Mouse (Mus musculus): ENCODE results near the gene Elovl6.

Gene Elovl6

DNA sequence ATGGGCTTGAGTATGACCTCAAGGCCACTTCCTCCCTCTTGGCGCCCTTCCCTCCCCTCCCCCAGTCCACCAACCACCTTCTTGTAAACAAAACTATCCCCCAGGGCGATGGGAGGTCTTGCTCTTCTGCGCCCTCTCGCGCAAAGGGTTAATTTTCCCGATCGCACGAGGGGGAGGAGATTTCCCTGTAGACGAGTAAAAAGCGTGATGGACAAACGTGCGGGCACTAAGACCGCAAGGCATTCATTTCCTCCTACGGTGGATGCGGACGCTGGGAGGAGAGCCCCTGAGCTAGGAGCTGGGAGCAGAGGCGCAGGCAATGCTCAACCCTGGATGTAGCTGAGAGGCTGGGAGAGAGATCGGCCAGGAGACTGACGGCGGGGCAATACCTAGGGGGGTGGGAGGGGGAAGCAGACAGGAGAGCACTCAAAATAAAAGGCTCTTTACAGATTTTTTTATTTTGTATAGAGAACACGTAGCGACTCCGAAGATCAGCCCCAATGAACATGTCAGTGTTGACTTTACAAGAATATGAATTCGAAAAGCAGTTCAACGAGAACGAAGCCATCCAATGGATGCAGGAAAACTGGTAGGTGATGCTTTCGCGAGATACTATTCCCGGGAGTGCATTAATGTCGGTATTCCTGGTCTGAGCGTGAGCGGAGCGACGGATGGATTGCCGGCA lies at the start of gene Elovl6:
TSS of gene Elovl6 (plus strand) at position 176 of the 685 bp plus-strand sequence.
- DNase-seq = peak; percentile 23 to 58

DNA sequence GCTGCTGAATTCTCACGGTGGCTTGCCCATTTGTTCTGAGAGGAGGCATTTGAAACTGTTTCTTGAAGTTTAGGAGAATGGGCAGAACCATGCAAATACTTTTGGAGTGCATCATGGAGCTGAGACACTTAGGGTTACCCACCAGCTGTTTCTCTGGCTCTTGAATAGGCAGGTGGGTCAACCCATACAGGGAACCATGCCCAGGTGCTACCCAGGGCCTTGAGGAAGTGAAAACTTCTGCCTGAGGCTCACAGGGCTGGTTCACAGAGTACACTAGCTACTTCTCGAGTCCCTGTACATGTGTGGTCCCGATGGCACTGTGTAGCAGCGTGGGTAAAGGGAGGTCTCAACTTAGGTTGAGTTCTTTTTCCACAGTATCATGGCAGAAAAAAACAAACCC lies 43.4 kb upstream of the Elovl6 start:
- DNase-seq = no peak

DNA sequence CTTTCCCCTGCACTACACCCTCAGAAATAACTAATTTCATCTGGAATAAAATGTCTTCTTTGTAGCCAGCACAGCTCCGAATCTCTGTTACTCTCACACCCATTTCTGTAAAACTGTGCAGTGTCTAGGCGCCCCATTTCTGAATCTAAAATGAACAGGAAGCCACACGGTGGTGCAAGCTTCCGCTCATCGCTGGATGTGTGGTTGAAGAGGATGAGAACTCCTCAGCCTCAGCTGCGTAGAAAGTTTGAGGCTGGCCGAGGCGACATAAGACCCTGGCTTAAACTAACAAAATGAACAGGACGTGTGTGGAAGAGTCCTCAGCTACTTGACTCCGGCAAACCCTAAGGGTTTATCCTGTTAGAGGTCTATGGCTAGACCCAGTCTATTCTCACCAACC lies 38.0 kb upstream of the Elovl6 start:
- peak; percentile 30 to 58 for DNase-seq

DNA sequence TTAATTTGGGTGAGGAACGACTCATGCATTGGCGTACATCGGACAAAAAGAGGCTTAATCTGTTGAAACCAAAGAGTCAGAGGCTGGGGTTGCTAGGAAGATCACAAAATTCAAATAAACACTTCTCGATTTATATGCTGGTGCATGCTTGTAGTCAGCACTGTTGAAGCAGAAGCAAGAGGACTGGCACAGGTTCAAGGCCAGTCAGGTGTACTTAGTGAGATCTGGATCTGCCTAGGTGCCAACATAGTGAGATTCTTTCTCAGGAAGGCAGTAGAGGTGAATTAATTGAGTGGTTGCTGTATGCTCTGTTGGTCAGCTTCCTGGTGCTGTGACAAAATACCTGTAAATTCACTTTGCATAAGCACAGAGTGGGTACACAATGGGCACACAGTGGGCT lies 37.4 kb upstream of the Elovl6 start:
- DNase-seq = no peak

DNA sequence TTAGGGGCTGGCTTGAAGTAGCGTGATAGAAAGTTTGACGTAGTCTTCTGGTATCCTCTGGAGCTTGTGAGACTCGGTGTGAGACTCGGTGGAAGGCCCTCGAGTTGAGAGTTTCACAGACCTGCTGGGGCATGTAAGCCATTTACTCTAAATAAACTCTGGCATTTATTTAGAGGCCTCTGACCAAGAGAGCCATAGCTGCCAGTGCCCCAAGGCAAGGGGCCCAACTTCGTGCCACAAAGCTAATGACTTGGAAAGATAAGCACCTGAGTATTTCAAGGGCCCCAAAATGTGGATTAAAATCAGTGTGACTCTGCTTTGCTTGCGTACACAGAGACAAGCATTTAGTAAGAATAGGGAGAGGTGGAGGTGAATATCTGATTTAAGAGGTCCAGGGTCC lies 28.4 kb upstream of the Elovl6 start:
- DNase-seq = no peak

DNA sequence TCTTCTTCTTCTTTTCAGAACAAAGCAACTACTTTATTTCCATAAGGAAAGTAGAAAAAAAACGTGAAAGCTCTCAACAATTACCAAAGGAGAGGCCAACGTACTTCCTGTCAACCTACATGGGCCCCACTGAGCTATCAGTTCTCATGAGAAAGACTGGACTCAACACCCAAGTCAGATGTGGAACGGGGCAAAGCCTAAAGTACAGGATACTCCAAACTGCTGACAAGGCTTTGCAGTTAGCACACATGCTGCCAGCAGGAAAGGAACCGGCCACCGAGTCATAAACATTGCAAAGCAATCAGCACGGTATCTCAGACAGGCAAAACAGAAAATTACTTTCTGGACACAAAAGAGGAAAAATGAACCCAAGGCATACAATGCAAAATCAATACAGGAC lies 27.2 kb upstream of the Elovl6 start:
- no peak for DNase-seq

DNA sequence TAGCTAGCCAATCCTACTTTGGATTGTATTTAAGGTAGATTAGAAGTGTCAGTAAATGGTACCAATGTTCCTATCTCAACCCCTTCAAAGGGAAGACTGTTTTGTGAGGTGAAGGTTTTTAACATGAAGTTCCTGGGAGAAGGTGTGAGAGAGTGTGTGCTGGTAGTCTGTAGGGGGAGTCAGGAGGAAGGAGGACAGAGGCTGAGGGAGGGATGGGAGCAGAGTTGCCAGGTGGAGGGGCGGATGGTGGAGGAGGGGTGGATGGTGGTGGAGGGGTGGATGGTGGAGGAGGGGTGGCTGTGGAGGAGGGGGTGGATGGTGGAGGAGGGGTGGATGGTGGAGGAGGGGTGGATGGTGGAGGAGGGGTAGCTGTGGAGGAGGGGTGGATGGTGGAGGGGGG lies 24.4 kb upstream of the Elovl6 start:
- no peak for DNase-seq

DNA sequence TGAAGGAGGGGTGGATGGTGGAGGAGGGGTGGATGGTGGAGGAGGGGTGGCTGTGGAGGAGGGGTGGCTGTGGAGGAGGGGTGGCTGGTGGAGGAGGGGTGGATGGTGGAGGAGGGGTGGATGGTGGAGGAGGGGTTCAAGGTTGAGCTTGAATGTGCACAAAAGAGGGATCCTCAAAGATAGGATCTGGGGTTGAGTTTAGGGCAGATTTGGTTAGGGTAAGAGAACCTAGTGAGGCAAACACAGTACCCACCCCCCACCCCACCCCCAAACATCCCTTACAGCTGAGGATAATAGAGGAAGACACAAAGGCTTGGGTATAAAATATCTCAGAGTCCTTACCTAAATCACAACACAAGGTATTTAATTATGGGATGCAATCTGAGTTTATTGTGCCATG lies 23.6 kb upstream of the Elovl6 start:
- DNase-seq = no peak

DNA sequence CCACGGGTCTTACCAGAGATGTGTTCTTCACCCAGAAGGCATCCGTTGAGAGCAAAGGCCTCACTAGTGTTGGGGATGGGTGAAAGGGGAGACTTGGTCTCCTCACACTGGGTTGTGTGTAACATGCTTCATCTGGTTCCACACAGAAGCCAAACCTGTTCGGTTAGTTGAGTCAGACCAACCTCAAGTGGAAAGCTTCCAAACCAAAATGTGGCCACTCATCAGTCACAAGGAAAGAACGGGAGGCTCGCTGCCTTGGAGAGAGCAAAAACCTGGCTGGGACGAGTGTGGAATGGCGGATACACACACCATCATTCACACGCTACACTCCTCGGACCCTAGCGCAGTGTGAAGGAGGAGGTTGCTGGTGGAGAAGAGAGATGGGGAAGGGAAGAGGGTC lies 22.4 kb upstream of the Elovl6 start:
- DNase-seq = no peak

DNA sequence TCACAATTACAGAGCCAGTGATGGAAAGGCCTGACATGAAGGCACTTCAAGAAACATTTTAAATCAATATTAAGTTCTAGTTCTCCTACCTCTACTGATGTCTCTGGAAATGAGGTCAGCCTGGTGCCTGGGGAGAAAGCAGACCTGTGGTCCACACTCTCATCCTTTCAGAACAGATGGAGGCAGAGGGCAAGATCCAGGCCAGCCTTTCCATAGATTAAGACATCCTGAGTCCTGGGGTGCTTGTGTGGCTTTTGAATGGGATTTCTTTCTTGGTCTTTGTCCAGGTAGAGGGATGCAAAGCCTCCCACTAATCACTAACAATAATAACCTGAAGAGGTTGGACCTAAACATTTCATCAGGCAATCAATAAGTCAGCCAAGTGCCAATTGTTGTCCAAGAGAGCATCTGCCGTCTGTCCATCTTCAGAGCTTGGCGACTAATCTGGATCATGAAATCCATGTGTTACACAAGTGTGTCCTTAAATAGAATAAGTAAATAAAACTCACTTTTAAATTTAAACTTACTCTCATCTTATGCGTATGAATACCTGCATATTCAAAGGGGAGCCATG lies 16.2 kb upstream of the Elovl6 start:
- no peak for DNase-seq

DNA sequence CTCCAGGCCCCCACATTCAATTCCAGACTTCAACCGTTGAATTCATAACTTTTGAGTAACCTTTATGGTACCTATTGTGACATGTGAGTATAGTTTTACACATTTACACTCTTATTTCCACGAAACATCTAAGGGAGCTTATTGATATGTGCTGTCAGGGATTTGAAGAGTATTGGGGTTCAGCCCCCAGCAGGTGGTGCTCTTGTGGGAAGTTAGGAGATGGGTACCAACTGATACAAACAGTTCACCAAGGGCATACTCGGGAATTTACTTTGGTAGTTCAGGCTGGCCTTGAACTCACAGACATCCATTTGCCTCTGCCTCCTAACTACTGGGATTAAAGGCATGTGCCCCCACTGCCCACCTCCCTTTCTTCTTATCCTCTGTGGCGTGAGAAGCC lies 11.7 kb upstream of the Elovl6 start:
- DNase-seq = peak in 1 of 2 experiments; percentile 25

DNA sequence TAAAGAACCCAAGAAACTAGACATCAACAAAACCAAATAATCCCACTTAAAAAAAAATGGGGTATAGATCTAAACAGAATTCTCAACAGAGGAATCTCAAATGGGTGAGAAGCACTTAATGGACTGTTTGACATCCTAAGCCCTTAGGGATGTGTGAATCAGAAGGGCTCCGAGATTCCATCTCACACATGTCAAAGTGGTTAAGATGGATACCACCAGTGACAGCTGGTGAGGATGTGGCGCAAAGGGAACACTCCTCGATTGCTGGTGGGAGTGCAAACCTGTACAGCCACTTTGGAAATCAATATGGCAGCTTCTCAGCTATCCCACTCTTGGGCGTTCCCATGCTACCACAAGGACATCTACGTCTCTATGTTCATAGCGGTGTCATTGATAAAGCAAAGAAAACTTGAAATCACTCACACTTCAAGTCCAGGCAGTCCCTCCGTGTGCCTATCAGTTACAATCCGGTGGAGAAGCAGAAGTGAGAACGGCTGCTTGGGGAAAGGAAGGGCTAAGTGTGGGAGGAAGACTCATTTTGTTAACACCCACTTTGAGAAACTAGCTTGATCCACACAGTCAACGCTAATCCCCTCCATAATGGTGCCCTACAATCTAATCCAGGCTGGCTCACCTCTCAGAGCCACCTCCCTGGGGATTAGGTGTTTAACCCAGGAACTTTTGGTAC lies 8.6 kb upstream of the Elovl6 start:
- DNase-seq = no peak

DNA sequence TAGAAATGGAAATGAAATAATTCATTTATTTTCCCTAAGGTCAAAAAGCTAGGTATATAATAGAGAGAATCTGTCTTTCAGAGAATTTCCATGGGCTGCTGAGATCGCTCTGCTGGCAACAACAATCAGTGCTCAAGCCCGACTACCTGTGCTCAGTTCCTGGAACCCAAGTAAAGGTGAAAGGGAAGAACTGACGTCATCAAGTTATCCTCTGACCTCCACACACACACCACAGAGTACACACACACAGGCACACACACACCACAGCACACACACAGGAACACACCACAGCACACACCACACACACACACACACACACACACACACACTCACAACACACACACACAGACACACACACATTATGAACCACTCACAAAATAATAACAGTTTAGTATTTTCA lies 5.1 kb upstream of the Elovl6 start:
- no peak for DNase-seq

DNA sequence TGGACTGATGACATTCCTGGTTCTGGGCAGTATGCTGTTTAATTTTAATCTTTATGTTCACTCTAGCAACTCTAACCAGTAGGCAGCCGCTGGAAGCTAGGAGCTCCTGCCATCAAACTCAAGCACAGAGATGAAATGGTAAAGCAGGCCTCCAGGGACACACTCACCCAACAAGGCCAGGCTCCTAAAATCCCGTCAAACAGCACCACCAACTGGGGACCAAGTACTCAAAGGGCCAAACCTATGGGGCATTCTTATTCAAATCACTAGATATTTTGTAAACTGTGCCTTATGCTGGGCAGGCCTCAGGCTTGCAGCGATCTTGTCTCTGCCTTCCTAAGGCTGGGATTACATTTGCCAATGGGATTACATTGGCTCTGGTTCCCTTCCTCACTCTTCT lies 2.8 kb upstream of the Elovl6 start:
- no peak for DNase-seq

DNA sequence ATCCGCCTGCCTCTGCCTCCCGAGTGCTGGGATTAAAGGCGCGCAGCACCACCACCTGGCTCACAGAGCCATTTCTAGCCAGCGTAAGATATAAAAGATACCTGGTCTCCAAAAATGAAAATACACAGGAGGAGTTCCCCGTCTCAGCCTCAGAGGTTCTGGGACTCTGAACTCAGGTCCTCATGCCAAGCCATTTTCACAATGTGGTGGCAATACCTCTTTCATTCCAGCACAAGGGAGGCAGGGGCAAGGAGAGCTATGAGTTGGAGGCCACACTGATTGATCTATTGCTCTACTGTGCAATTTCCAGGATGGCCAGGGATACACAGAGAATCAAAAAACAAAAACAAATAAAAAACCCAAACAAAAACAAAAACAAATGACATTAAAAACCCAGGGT lies 1.7 kb upstream of the Elovl6 start:
- DNase-seq = no peak

DNA sequence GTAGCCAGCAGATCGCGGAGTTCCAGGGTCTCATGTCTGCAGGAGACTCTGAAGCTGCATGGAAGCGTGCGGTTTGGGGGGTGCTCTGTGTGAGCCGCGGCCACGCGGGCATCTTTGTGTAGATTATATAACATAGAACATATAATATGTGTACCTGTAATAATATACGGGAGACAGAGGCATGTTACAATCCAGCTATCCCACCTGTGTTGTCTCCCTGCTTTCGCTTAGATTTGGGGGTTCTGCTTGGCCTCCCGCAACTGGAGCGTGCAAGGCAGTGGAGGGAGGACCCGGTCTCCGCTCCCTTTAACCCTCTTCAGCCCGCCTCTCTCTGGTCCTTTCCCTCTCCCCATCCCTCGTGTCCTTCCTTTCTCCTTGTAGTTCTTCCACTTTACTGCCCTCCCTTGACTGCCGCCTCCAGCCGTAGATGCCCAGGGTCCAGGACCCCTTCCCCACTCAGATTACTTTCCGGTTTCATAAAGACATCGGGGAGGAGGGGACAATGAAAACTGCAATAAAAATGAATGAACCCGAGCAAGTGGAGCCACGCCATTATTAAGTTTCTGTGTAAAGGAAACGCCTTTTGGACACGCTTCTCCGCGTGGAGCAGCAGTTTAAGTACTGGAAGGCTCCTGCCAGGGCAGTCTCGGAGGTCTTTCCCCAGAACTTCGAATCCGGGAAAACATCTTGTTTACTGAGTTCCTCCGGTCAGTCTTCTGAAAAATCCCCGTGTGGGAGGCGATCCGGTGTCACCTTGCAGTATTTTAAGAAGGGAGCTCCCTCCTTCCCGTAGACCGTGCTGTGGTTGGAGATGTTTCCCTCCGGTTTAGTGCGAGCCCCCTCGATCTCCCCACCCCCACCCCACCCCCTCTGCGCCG lies 949 bp downstream of the Elovl6 start:
- DNase-seq = peak in 1 of 2 experiments; percentile 35

DNA sequence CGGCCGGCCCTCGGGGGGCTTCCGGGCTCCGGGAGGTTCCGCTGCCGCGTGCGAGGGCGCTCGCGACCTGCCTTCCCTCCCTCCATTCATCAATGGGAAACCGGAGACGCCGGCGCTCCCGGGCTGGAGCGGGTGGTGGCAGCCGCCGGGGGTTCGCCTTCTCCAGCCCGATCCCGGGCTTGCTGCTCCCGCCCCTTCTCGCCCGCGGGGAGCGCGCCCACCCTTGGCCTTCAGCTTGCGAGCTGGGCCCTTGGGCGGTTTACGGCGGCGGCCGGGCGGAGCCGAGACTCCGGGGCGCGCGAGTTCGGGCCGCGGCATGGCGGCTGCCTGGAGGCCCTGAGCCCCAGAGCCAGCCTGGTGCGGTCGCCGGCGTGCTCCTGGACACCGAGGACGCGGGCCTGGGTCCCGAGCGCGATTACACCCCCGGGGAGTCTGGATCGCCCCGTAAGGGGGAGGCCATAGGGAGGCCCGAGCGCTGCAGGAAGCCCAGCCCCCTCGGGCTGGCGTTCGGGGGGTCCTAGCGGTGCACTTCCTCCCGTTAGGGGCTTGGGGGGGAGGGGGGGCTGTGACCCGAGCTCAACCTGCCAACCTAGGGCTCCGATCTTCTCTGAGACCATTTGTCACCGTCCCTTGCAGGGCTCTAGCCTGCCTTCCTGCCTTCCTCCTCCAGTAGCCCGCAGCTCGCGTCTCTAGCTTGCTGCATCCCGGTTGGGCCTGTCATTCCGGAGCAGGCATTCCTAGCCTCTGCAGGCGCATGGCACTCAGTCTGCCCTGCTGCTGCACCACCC lies 1.8 kb downstream of the Elovl6 start:
- peak; percentile 71 for DNase-seq

DNA sequence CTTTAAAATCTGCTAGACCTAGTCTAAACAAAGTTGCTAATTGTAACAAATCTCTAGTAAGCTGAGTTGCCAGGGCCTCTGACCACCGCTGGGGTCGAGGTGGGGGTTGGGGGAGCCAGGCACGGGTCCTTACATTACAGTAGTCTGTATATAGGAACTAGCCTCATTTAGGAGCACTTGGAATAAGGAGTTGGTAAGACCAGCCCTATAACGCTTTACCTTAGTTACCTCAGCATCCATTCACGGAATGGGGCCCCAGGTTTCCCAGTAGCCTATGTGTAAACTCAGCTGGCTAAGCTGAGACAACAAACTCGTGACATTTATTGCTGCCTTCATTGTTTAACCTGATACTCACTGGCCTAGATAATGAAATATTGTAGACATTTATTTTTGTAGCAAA lies 3.3 kb downstream of the Elovl6 start:
- no peak for DNase-seq

DNA sequence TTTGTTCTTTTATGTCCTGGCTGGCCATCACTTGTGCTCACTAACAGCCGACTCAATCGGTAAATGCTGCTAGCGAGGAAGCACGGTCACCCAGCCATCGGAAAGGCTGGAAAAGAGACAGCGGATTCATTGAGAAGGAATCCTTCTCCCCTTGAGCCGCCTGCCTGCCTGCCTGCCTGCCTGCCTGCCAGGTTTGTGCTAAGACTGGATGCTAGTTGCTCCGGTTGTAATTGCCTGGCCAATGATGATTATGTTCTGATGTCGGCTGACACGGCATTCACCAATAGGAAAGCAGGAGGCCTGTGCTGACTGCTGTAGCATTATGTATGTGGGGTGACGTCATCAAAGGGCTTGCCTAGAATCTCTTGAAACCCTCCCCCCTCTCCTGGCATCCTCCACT lies 4.0 kb downstream of the Elovl6 start:
- DNase-seq = peak; percentile 73 to 90

DNA sequence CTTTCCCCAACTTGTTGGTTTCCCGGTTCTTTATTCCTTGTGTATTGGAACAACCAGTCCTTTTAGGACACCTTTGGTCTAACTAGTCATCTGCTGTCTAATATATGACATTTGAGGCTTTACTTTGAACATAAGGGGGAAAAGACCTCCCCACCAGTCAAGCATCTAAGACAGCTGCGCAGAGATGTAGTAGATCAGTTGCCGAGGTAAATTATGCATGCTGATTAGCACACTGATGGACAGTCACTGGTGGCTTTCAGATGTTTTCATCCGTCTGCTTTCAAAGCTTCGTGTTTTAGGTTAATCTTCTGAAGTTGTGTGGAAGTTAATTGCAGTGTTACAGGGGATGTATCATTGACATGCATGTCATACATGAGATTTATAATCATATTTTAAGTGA lies 5.8 kb downstream of the Elovl6 start:
- no peak for DNase-seq

DNA sequence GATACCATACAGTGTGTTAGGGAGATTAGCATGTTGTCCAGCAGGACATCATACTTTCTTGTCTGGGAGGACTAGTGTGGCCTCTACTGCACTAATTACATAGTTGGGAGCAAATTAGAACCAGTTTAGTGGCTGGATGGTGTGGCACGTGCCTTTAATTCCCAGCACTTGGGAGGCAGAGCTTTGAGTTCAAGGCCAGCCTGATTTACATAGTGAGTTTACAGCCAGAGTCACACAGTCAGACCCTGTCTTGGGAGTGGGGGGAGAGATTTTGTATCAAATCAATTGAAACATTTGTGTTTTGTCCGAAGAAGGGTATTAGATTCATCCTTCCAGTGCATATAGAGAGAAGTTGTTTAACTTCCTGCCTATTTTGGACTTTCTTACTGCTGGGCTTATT lies 8.7 kb downstream of the Elovl6 start:
- no peak for DNase-seq

DNA sequence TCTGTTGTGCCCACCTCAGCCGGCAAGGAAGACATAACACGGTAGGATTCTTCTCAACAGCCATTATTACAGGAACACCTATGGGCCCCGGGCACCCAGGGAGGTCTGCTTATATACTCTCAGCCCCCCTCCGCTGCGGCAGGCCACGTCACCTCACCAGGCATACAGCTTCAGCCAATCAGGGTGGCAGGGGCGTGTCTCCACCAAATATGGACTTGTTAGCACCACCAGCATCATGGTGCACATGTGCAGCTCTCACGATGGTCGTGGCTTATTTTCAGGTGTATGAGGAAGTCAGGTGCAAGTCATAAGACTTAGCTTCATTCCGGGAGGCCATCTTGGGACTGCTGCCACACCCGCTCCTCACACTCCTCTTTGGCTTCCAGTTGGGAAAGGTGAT lies 9.3 kb downstream of the Elovl6 start:
- DNase-seq = no peak

DNA sequence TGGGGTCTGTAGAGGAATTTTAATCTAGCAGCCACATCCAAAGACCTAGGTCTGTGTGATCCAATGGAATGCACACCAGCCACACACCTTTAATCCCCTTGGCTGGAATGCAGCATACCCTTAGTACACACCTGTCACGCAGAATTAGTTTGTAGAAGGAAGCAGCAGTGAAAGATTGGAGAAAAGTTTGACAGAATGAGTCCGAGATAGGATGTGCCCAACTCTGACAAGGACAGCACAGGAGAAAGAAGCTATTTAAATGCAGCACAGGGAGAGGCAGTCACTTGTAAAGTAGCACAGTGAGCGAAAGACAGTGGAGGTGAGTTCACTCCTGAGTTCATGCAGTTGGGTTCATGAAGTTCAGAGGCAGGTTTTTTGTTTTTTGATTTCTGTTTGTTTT lies 11.2 kb downstream of the Elovl6 start:
- no peak for DNase-seq
